Mouse (Mus musculus) megakaryocyte, embryonic 14.5 days (primary cell): ENCODE data around the gene Abhd4.

ENCODE experiments used
- FLI1 ChIP-seq: IDR thresholded peaks from 2 replicates; pipeline ENCODE4 v1.6.1; 2012; ENCODE audit warnings: low read length, inconsistent platforms, mixed read lengths
- GATA1 ChIP-seq: IDR thresholded peaks from 3 replicates; pipeline ENCODE4 v1.6.1; 2012; ENCODE audit warnings: mixed read lengths, low read length, inconsistent platforms, borderline replicate concordance

- TF ChIP-seq GATA1 (no peak), FLI1 (no peak)
Observed at GRCm38 (mm10) chr14:54224064-54224417, 29.9 kb upstream of the Abhd4 start.
